Mouse (Mus musculus): ENCODE measurements around the gene Def8.

GRCm38 (mm10) chr8:123482627-123483026 is 59.3 kb downstream of the Def8 start:
- peak; percentile 61 for TF ChIP-seq CTCF (IDR thresholded peaks at IDR 0.05)
- TF ChIP-seq EP300 (IDR thresholded peaks at IDR 0.05) = no peak
